In the genomic region with DNA sequence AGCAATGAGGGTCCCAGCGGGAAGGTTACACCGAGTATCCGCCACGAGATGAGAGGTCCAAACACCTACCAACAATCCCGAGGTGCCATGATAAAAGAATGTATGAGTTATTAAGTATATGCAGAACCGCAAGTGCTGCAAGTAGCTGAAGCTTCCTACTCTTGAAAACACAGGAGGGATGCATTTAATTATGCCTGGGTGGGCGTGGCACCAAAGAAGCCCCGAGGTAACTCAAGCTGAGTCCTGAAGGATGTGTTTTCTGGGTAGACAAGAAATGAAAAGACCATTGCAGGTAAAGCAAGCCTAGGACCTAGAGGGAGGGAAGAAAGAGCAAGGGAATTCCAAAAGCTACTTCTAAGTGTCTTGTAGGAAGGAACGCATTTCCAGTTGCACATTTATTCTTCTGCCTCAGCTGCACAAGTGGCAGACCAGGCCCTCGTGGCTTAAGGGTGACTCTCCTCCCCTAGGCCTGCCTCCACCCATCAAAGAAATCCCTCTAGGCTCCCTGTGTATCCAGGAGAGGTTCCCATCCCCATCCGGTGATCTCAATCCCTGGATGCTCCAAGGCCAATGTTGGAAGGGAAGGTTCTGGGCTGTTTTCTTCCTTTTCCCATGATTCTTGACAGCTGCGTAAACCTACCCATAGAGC, we compare ENCODE assay signal across 8 mouse cellular contexts.
A peak's percentile ranks its signal among the peaks of the same experiment; 100 is the strongest.
DNase-seq lines count a peak whose midpoint lies in the region; ATAC-seq and TF ChIP-seq lines count a peak whose summit lies in the region.

No protein-coding gene starts in this region.

- peak overlapping the region; percentile 66 for H3K4me2 ChIP-seq in liver, embryonic 13.5 days

- no peak for TF ChIP-seq POLR2A in cerebellum, adult 2 months (IDR thresholded peaks at IDR 0.05; ENCODE audit: borderline replicate concordance, insufficient read depth, low read length)
- no peak for TF ChIP-seq POLR2A in testis, adult 2 months (IDR thresholded peaks at IDR 0.05; ENCODE audit: control insufficient read depth, low read depth, low read length)

- ATAC-seq in liver, embryonic 13.5 days (ENCODE audit: low read depth), result no peak
- no peak for ATAC-seq in monocyte, adult 5-6 weeks (replicated peaks; ENCODE audit: insufficient number of reproducible peaks, low FRiP score, low TSS enrichment, poor library complexity, severe bottlenecking)

- H3K27ac ChIP-seq in cerebellum, adult 2 months (ENCODE audit: insufficient read depth, low read length), result peak overlapping the region; percentile 76
- H3K27ac ChIP-seq in testis, adult 2 months (ENCODE audit: control insufficient read depth, insufficient read depth, low read depth, low read length), result peak overlapping the region; percentile 69
- peak overlapping the region; percentile 71 for H3K27ac ChIP-seq in liver, embryonic 13.5 days

- no peaks in the 10 kb centered on the region for H3K36me3 ChIP-seq in testis, adult 2 months (ENCODE audit: control insufficient read depth, insufficient read depth, low read length)
- no peaks in the 10 kb centered on the region for H3K36me3 ChIP-seq in liver, embryonic 13.5 days

- H3K27me3 ChIP-seq in cerebellum, adult 2 months (ENCODE audit: control insufficient read depth, insufficient read depth, low read length), result no peaks in the 10 kb centered on the region
- no peaks in the 10 kb centered on the region for H3K27me3 ChIP-seq in testis, adult 2 months (ENCODE audit: control insufficient read depth, insufficient read depth, low read length)
- peaks cover 13% of the 10 kb centered on the region for H3K27me3 ChIP-seq in liver, embryonic 13.5 days

- no peaks in the 10 kb centered on the region for H3K4me1 ChIP-seq in cerebellum, adult 2 months (ENCODE audit: control insufficient read depth, insufficient read depth, low read length)
- peaks cover 6% of the 10 kb centered on the region for H3K4me1 ChIP-seq in testis, adult 2 months (ENCODE audit: control insufficient read depth, insufficient read depth, low read length)
- H3K4me1 ChIP-seq in liver, embryonic 13.5 days (replicated peaks), result peaks cover 19% of the 10 kb centered on the region

- no peak for DNase-seq in cerebellum, adult 2 months
- DNase-seq in cerebellum, postnatal 10 days, result no peak
- no peak for DNase-seq in testis, postnatal 10 days (ENCODE audit: low spot score)
- no peak for DNase-seq in liver, embryonic 13.5 days
- DNase-seq in Muller cell, postnatal 12 days (ENCODE audit: inconsistent ontology term), result no peak
- no peak for DNase-seq in urinary bladder, postnatal 14 days (ENCODE audit: low spot score)

- peak overlapping the region; percentile 64 for H3K9ac ChIP-seq in liver, embryonic 13.5 days

- no peaks in the 10 kb centered on the region for H3K9me3 ChIP-seq in liver, embryonic 13.5 days (replicated peaks)

- no peak for TF ChIP-seq CTCF in cerebellum, adult 2 months (IDR thresholded peaks at IDR 0.05; ENCODE audit: borderline replicate concordance, insufficient read depth, low read depth, low read length)
- no peak for TF ChIP-seq CTCF in testis, adult 2 months (IDR thresholded peaks at IDR 0.05; ENCODE audit: control insufficient read depth, insufficient read depth, insufficient replicate concordance, low read depth, low read length)

- H3K4me3 ChIP-seq in cerebellum, adult 2 months (replicated peaks; ENCODE audit: insufficient read depth, low read depth, low read length), result peak overlapping the region; percentile 68
- peak overlapping the region; percentile 49 for H3K4me3 ChIP-seq in testis, adult 2 months (ENCODE audit: control insufficient read depth, low read depth, low read length)
- H3K4me3 ChIP-seq in liver, embryonic 13.5 days (replicated peaks), result peak overlapping the region; percentile 59

- 41% methylated on average over 12 of the region's 12 CpGs for WGBS in cerebellum, adult 2 months
- 34% methylated on average over 12 of the region's 12 CpGs for WGBS in liver, embryonic 13.5 days (ENCODE audit: insufficient replicate concordance)
